In genomic region chr2:105702586-105702985, GRCm38 (mm10) we compare ENCODE assay signal across 22 mouse cellular contexts. TPM values are rescaled to one million over a fixed set of nuclear protein-coding genes. Genes with fewer than 3 reads are reported as not detected.
DNase-seq lines count a peak whose midpoint lies in the region; ATAC-seq and TF ChIP-seq lines count a peak whose summit lies in the region.
"Had no signal": no experiment of that assay in that cellular context is flagged by ENCODE, and none has a peak within 500 bp of the region (broad histone marks: within the 10 kb centered on the region; RNA-seq: fewer than 3 reads in every experiment).

No protein-coding gene starts in this region.

- peaks cover 15% of the 10 kb centered on the region for H3K4me1 ChIP-seq in cerebellum, adult 2 months (ENCODE audit: control insufficient read depth, insufficient read depth, low read length)
- H3K4me1 ChIP-seq in midbrain, embryonic 10.5 days: no peaks in the 10 kb centered on the region
- H3K4me1 ChIP-seq in midbrain, embryonic 11.5 days (ENCODE audit: control insufficient read depth, insufficient read depth, low read length): peaks cover 3% of the 10 kb centered on the region; the same call in 1 of the 2 replicates
- H3K4me1 ChIP-seq: hindbrain, embryonic 12.5 days; hindbrain, embryonic 15.5 days had no signal

- no peaks in the 10 kb centered on the region for H3K9me3 ChIP-seq in midbrain, embryonic 10.5 days (replicated peaks)
- H3K9me3 ChIP-seq in midbrain, embryonic 11.5 days (ENCODE audit: control insufficient read depth, low read length): no peaks in the 10 kb centered on the region
- H3K9me3 ChIP-seq: embryonic facial prominence, embryonic 10.5 days; embryonic facial prominence, embryonic 13.5 days; forebrain, embryonic 12.5 days; forebrain, embryonic 15.5 days; hindbrain, embryonic 12.5 days; hindbrain, embryonic 15.5 days had no signal

- H3K27ac ChIP-seq in cerebellum, adult 2 months (ENCODE audit: insufficient read depth, low read length): no peak overlapping the region
- H3K27ac ChIP-seq in midbrain, embryonic 10.5 days (replicated peaks): no peak overlapping the region
- no peak overlapping the region for H3K27ac ChIP-seq in midbrain, embryonic 11.5 days (ENCODE audit: low read depth, low read length)
- H3K27ac ChIP-seq: embryonic facial prominence, embryonic 10.5 days; embryonic facial prominence, embryonic 13.5 days; forebrain, embryonic 15.5 days; heart, adult 2 months; hindbrain, embryonic 12.5 days; hindbrain, embryonic 15.5 days had no signal

- no peaks in the 10 kb centered on the region for H3K27me3 ChIP-seq in cerebellum, adult 2 months (ENCODE audit: control insufficient read depth, insufficient read depth, low read length)
- peaks cover 32% of the 10 kb centered on the region for H3K27me3 ChIP-seq in midbrain, embryonic 10.5 days (ENCODE audit: low read depth, poor library complexity, severe bottlenecking)
- H3K27me3 ChIP-seq in midbrain, embryonic 11.5 days (ENCODE audit: control insufficient read depth, insufficient read depth, low read length): peaks cover 3% of the 10 kb centered on the region
- H3K27me3 ChIP-seq: embryonic facial prominence, embryonic 13.5 days; forebrain, embryonic 12.5 days; forebrain, embryonic 15.5 days; hindbrain, embryonic 12.5 days; hindbrain, embryonic 15.5 days; Patski had no signal

- no peak overlapping the region for H3K4me3 ChIP-seq in cerebellum, adult 2 months (replicated peaks; ENCODE audit: insufficient read depth, low read depth, low read length)
- no peak overlapping the region for H3K4me3 ChIP-seq in midbrain, embryonic 10.5 days
- no peak overlapping the region for H3K4me3 ChIP-seq in midbrain, embryonic 11.5 days (ENCODE audit: low read depth, low read length)
- H3K4me3 ChIP-seq: embryonic facial prominence, embryonic 10.5 days; embryonic facial prominence, embryonic 13.5 days; erythroblast, embryonic 14.5 days; forebrain, embryonic 12.5 days; forebrain, embryonic 15.5 days; heart, adult 2 months; hindbrain, embryonic 12.5 days; hindbrain, embryonic 15.5 days had no signal

- TF ChIP-seq CTCF in cerebellum, adult 2 months (IDR thresholded peaks at IDR 0.05; ENCODE audit: borderline replicate concordance, insufficient read depth, low read depth, low read length): no peak

- no peak overlapping the region for H3K4me2 ChIP-seq in midbrain, embryonic 11.5 days
- H3K4me2 ChIP-seq: embryonic facial prominence, embryonic 13.5 days; forebrain, embryonic 12.5 days; forebrain, embryonic 15.5 days; heart, embryonic 11.5 days; hindbrain, embryonic 12.5 days; hindbrain, embryonic 15.5 days had no signal

- no peak for TF ChIP-seq POLR2A in cerebellum, adult 2 months (IDR thresholded peaks at IDR 0.05; ENCODE audit: borderline replicate concordance, insufficient read depth, low read length)

- H3K36me3 ChIP-seq in midbrain, embryonic 10.5 days: peaks cover 2% of the 10 kb centered on the region; the same call in 1 of the 2 replicates
- H3K36me3 ChIP-seq in midbrain, embryonic 11.5 days (ENCODE audit: control insufficient read depth, insufficient read depth, low read length): no peaks in the 10 kb centered on the region
- H3K36me3 ChIP-seq: embryonic facial prominence, embryonic 10.5 days; forebrain, embryonic 15.5 days; hindbrain, embryonic 12.5 days; hindbrain, embryonic 15.5 days had no signal

- H3K9ac ChIP-seq in midbrain, embryonic 11.5 days (ENCODE audit: low read length): no peak overlapping the region
- H3K9ac ChIP-seq: embryonic facial prominence, embryonic 13.5 days; forebrain, embryonic 12.5 days; forebrain, embryonic 15.5 days; hindbrain, embryonic 12.5 days; hindbrain, embryonic 15.5 days had no signal

- 29% methylated on average over 10 of the region's 10 CpGs for WGBS in cerebellum, adult 2 months
- WGBS in midbrain, embryonic 10.5 days: 85% methylated on average over 10 of the region's 10 CpGs
- WGBS in midbrain, embryonic 11.5 days: 85% methylated on average over 10 of the region's 10 CpGs

- DNase-seq in cerebellum, adult 18-20 months: peak; percentile 20 to 47
- DNase-seq in cerebellum, adult 2 months: no peak
- peak; percentile 64 to 71 for DNase-seq in cerebellum, postnatal 25 days
- no peak for DNase-seq in cerebellum, adult 9-11 months
- DNase-seq in midbrain, embryonic 10.5 days (ENCODE audit: low spot score): peak; percentile 10
- no peak for DNase-seq in midbrain, embryonic 11.5 days (ENCODE audit: low spot score, missing footprints)
- DNase-seq: adrenal gland, postnatal 10 days; adrenal gland, postnatal 36 days; embryo, embryonic 11 days; gastrocnemius, postnatal 25 days; heart, adult 2 months; kidney, adult 11 months had no signal

- no peak for ATAC-seq in midbrain, embryonic 11.5 days (ENCODE audit: low FRiP score)
- ATAC-seq: forebrain, embryonic 15.5 days; Patski had no signal

RNA-seq across cellular contexts. Expression of gene Pax6, which starts 33.9 kb away (rescaled TPM):
- polyA plus RNA-seq in cerebellum, adult 2 months (2012; rRNA removed): 84.5 and 103 TPM in 2 replicates
- polyA plus RNA-seq in midbrain, embryonic 10.5 days (2016; fragmentation: Nextera tagmentation; extraction: Ambion mirVana): 39.0 and 40.1 TPM in 2 replicates
- 45.5 and 45.7 TPM in 2 replicates for polyA plus RNA-seq in midbrain, embryonic 11.5 days (2014; fragmentation: Nextera tagmentation; extraction: Ambion mirVana)
- polyA plus RNA-seq: gonadal fat pad, adult 2 months; heart, adult 2 months; Patski had no signal

Comparison
In these comparisons a context has a peak if more than half of its experiments do, and no peak if none do; other contexts are left out.
1. DNase-seq: peak in cerebellum, adult 18-20 months (2 of 2), cerebellum, postnatal 25 days (2 of 2) and midbrain, embryonic 10.5 days (single experiment); none in cerebellum, adult 2 months (0 of 2), cerebellum, adult 9-11 months (single experiment) and midbrain, embryonic 11.5 days (single experiment).